Mouse (Mus musculus): ENCODE data around the gene Fam166a. TPM values are rescaled to one million over a fixed set of nuclear protein-coding genes. Genes with fewer than 3 reads are reported as not detected.

Fam166a gene
- polyA plus RNA-seq, 1 experiment from 2014 or later = 0.68 TPM

GRCm38 (mm10) chr2:25225811-25226379 is 7.3 kb downstream of the Fam166a start:
- peak overlapping the region; percentile 64 for H3K4me3 ChIP-seq (ENCODE audit: low read length)
- peak overlapping the region; percentile 99 for H3K27ac ChIP-seq (ENCODE audit: low read length)
- H3K36me3 ChIP-seq (ENCODE audit: control insufficient read depth, insufficient read depth, low read length) = peaks cover 7% of the 10 kb centered on the region
- WGBS = 66% methylated on average over 8 of the region's 8 CpGs
- H3K9me3 ChIP-seq (ENCODE audit: control insufficient read depth, low read length) = no peaks in the 10 kb centered on the region
- peak overlapping the region; percentile 49 for H3K4me2 ChIP-seq (ENCODE audit: low read depth, low read length)
- ATAC-seq (ENCODE audit: low read depth) = no peak
- H3K4me1 ChIP-seq (replicated peaks; ENCODE audit: control insufficient read depth, insufficient read depth, low read length) = peaks cover 20% of the 10 kb centered on the region
- no peaks in the 10 kb centered on the region for H3K27me3 ChIP-seq (ENCODE audit: control insufficient read depth, insufficient read depth, low read depth, low read length)
- peak overlapping the region; percentile 76 for H3K9ac ChIP-seq (ENCODE audit: low read length)

GRCm38 (mm10) chr2:25226864-25227263 is 8.3 kb downstream of the Fam166a start:
- no peaks in the 10 kb centered on the region for H3K9me3 ChIP-seq (ENCODE audit: control insufficient read depth, low read length)
- peaks cover 2% of the 10 kb centered on the region; the same call in 1 of the 2 replicates for H3K36me3 ChIP-seq (ENCODE audit: control insufficient read depth, insufficient read depth, low read length)
- peaks cover 20% of the 10 kb centered on the region for H3K4me1 ChIP-seq (replicated peaks; ENCODE audit: control insufficient read depth, insufficient read depth, low read length)
- H3K4me3 ChIP-seq (ENCODE audit: low read length) = no peak overlapping the region
- 73% methylated on average over 5 of the region's 5 CpGs for WGBS
- no peak overlapping the region for H3K9ac ChIP-seq (ENCODE audit: low read length)
- no peak overlapping the region for H3K27ac ChIP-seq (ENCODE audit: low read length)
- no peak for ATAC-seq (ENCODE audit: low read depth)
- H3K27me3 ChIP-seq (ENCODE audit: control insufficient read depth, insufficient read depth, low read depth, low read length) = no peaks in the 10 kb centered on the region
- no peak overlapping the region for H3K4me2 ChIP-seq (ENCODE audit: low read depth, low read length)

- H3K4me1 ChIP-seq (replicated peaks; ENCODE audit: control insufficient read depth, insufficient read depth, low read length) = peaks cover 20% of the 10 kb centered on the region
- H3K27ac ChIP-seq (ENCODE audit: low read length) = no peak overlapping the region
- no peak overlapping the region for H3K4me3 ChIP-seq (ENCODE audit: low read length)
These were observed 8.9 kb downstream of the Fam166a start for GRCm38 (mm10) chr2:25227406-25227805.

GRCm38 (mm10) chr2:25228431-25228889 is 9.9 kb downstream of the Fam166a start:
- peak overlapping the region; percentile 39 for H3K4me2 ChIP-seq (ENCODE audit: low read depth, low read length)
- H3K9me3 ChIP-seq (ENCODE audit: control insufficient read depth, low read length) = no peaks in the 10 kb centered on the region
- H3K4me1 ChIP-seq (replicated peaks; ENCODE audit: control insufficient read depth, insufficient read depth, low read length) = peaks cover 17% of the 10 kb centered on the region
- 0 out of 2 replicates have a peak overlapping the region, but pooled peaks have one; percentile 12 for H3K9ac ChIP-seq (ENCODE audit: low read length)
- peak; percentile 39 for ATAC-seq (ENCODE audit: low read depth)
- H3K4me3 ChIP-seq (ENCODE audit: low read length) = no peak overlapping the region
- no peaks in the 10 kb centered on the region for H3K36me3 ChIP-seq (ENCODE audit: control insufficient read depth, insufficient read depth, low read length)
- H3K27me3 ChIP-seq (ENCODE audit: control insufficient read depth, insufficient read depth, low read depth, low read length) = no peaks in the 10 kb centered on the region
- peak overlapping the region; percentile 71 for H3K27ac ChIP-seq (ENCODE audit: low read length)
- 0% methylated on average over 7 of the region's 7 CpGs for WGBS

More at GRCm38 (mm10) chr2:25227406-25227805, 8.9 kb downstream of the Fam166a start:
- Histone ChIP-seq H3K9ac (ENCODE audit: low read length) (no peak overlapping the region), H3K4me2 (ENCODE audit: low read depth, low read length) (no peak overlapping the region), H3K27me3 (ENCODE audit: control insufficient read depth, insufficient read depth, low read depth, low read length) (no peaks in the 10 kb centered on the region), H3K36me3 (ENCODE audit: control insufficient read depth, insufficient read depth, low read length) (no peaks in the 10 kb centered on the region), H3K9me3 (ENCODE audit: control insufficient read depth, low read length) (no peaks in the 10 kb centered on the region)
- 92% methylated on average over 4 of the region's 4 CpGs for WGBS
- no peak for ATAC-seq (ENCODE audit: low read depth)

GRCm38 (mm10) chr2:25228995-25229530 is 10.5 kb downstream of the Fam166a start:
- Histone ChIP-seq H3K9ac (ENCODE audit: low read length) (peak overlapping the region; percentile 24; the same call in 1 of the 2 replicates), H3K4me2 (ENCODE audit: low read depth, low read length) (no peak overlapping the region)

GRCm38 (mm10) chr2:25229582-25229981 is 11.0 kb downstream of the Fam166a start:
- Histone ChIP-seq H3K27me3 (ENCODE audit: control insufficient read depth, insufficient read depth, low read depth, low read length) (no peaks in the 10 kb centered on the region), H3K27ac (ENCODE audit: low read length) (no peak overlapping the region), H3K9me3 (ENCODE audit: control insufficient read depth, low read length) (no peaks in the 10 kb centered on the region), H3K9ac (ENCODE audit: low read length) (no peak overlapping the region), H3K4me2 (ENCODE audit: low read depth, low read length) (no peak overlapping the region), H3K4me3 (ENCODE audit: low read length) (no peak overlapping the region), H3K4me1 (replicated peaks; ENCODE audit: control insufficient read depth, insufficient read depth, low read length) (peaks cover 16% of the 10 kb centered on the region), H3K36me3 (ENCODE audit: control insufficient read depth, insufficient read depth, low read length) (no peaks in the 10 kb centered on the region)
- WGBS = 64% methylated on average over 5 of the region's 5 CpGs
- no peak for ATAC-seq (ENCODE audit: low read depth)

More at GRCm38 (mm10) chr2:25228995-25229530, 10.5 kb downstream of the Fam166a start:
- Histone ChIP-seq H3K4me3 (ENCODE audit: low read length) (no peak overlapping the region), H3K36me3 (ENCODE audit: control insufficient read depth, insufficient read depth, low read length) (no peaks in the 10 kb centered on the region), H3K27me3 (ENCODE audit: control insufficient read depth, insufficient read depth, low read depth, low read length) (no peaks in the 10 kb centered on the region), H3K4me1 (replicated peaks; ENCODE audit: control insufficient read depth, insufficient read depth, low read length) (peaks cover 16% of the 10 kb centered on the region), H3K27ac (ENCODE audit: low read length) (no peak overlapping the region), H3K9me3 (ENCODE audit: control insufficient read depth, low read length) (no peaks in the 10 kb centered on the region)
- no peak for ATAC-seq (ENCODE audit: low read depth)
- 69% methylated on average over 6 of the region's 6 CpGs for WGBS

- H3K36me3 ChIP-seq (ENCODE audit: control insufficient read depth, insufficient read depth, low read length) = no peaks in the 10 kb centered on the region
- no peak for ATAC-seq (ENCODE audit: low read depth)
- no peak overlapping the region for H3K4me3 ChIP-seq (ENCODE audit: low read length)
- 75% methylated on average over 7 of the region's 7 CpGs for WGBS
- H3K9ac ChIP-seq (ENCODE audit: low read length) = no peak overlapping the region
- H3K4me1 ChIP-seq (replicated peaks; ENCODE audit: control insufficient read depth, insufficient read depth, low read length) = peaks cover 13% of the 10 kb centered on the region
- H3K27me3 ChIP-seq (ENCODE audit: control insufficient read depth, insufficient read depth, low read depth, low read length) = no peaks in the 10 kb centered on the region
- no peaks in the 10 kb centered on the region for H3K9me3 ChIP-seq (ENCODE audit: control insufficient read depth, low read length)
- H3K4me2 ChIP-seq (ENCODE audit: low read depth, low read length) = no peak overlapping the region
- H3K27ac ChIP-seq (ENCODE audit: low read length) = no peak overlapping the region
These were observed 12.0 kb downstream of the Fam166a start for GRCm38 (mm10) chr2:25230581-25230980.

GRCm38 (mm10) chr2:25231038-25231437 is 12.5 kb downstream of the Fam166a start:
- H3K27ac ChIP-seq (ENCODE audit: low read length) = no peak overlapping the region
- H3K36me3 ChIP-seq (ENCODE audit: control insufficient read depth, insufficient read depth, low read length) = no peaks in the 10 kb centered on the region
- WGBS = 57% methylated on average over 12 of the region's 12 CpGs
- no peak overlapping the region for H3K4me3 ChIP-seq (ENCODE audit: low read length)
- no peaks in the 10 kb centered on the region for H3K27me3 ChIP-seq (ENCODE audit: control insufficient read depth, insufficient read depth, low read depth, low read length)
- H3K9me3 ChIP-seq (ENCODE audit: control insufficient read depth, low read length) = no peaks in the 10 kb centered on the region
- H3K4me1 ChIP-seq (replicated peaks; ENCODE audit: control insufficient read depth, insufficient read depth, low read length) = peaks cover 9% of the 10 kb centered on the region; the same call in 1 of the 2 replicates
- no peak for ATAC-seq (ENCODE audit: low read depth)
- H3K9ac ChIP-seq (ENCODE audit: low read length) = no peak overlapping the region
- H3K4me2 ChIP-seq (ENCODE audit: low read depth, low read length) = no peak overlapping the region

GRCm38 (mm10) chr2:25233421-25233820 is 14.9 kb downstream of the Fam166a start:
- Histone ChIP-seq H3K9ac (ENCODE audit: low read length) (no peak overlapping the region), H3K4me2 (ENCODE audit: low read depth, low read length) (no peak overlapping the region), H3K27me3 (ENCODE audit: control insufficient read depth, insufficient read depth, low read depth, low read length) (no peaks in the 10 kb centered on the region), H3K36me3 (ENCODE audit: control insufficient read depth, insufficient read depth, low read length) (no peaks in the 10 kb centered on the region), H3K27ac (ENCODE audit: low read length) (no peak overlapping the region), H3K4me1 (replicated peaks; ENCODE audit: control insufficient read depth, insufficient read depth, low read length) (peaks cover 5% of the 10 kb centered on the region; the same call in 1 of the 2 replicates), H3K9me3 (ENCODE audit: control insufficient read depth, low read length) (no peaks in the 10 kb centered on the region), H3K4me3 (ENCODE audit: low read length) (no peak overlapping the region)
- WGBS = 59% methylated on average over 4 of the region's 4 CpGs
- no peak for ATAC-seq (ENCODE audit: low read depth)
